Mouse (Mus musculus): Measurements from ENCODE around the gene Myh11. TPM values are rescaled to one million over a fixed set of nuclear protein-coding genes. Genes with fewer than 3 reads are reported as not detected.
A peak's percentile ranks its signal among the peaks of the same experiment; 100 is the strongest.

The Myh11 gene
- total RNA-seq (2021): 10 to 100 TPM; 15.0 to 31.6 TPM
- long read RNA-seq, experiment 1, full-length matches to known transcripts: 1 of 3 reads
- long read RNA-seq, experiment 1, partial matches to known transcripts: 1 of 3 reads
- long read RNA-seq, experiment 1, other reads (novel, unspliced or antisense): 1 of 3 reads
- long read RNA-seq, experiment 2, full-length matches to known transcripts: 1 of 2 reads
- long read RNA-seq, experiment 2, partial matches to known transcripts: 1 of 2 reads
- long read RNA-seq, experiment 2, other reads (novel, unspliced or antisense): 0 of 2 reads

DNA sequence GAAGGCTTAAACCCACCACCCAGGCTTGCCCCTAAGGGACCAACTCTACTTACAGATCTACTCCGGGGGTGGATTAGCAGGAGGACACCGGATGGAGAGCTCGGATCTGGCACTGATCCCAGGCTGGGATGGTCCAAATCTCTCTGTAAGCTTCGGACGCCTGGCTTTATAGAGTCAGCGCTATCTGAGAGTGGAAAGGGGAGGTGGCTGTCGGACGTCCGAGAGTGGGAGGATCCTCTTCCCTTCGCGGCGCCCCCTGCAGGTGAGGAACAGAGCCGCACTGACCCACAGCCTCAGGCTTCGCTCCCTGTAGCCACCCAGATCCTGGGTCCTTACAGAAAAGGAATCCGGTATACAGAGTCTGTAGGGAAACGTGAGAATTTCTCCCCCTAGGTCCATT, at the start of gene Myh11:
Gene Myh11 (minus strand): TSS at position 150 of the 400 bp plus-strand sequence.
- DNase-seq: peak; percentile 66

DNA sequence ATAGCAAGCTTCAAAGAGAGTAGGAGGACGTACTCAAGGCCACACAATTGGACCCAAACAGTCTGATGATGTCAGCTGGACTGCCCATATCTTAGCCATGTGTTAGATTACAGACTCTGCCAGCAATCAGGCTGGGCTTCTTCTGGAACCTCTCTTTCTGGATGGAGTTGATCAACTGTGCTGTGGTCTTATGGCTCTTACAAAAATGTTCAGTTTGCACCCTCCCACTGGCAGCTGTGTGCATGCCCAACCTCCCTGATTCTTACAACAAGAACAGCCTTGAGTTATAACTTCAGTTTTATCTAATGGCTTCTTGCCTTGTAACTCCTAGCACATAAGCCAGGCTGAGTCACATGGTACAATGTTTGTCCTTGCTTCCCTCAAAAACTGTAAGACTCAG, 37.0 kb upstream of the Myh11 start:
- no peak for DNase-seq

DNA sequence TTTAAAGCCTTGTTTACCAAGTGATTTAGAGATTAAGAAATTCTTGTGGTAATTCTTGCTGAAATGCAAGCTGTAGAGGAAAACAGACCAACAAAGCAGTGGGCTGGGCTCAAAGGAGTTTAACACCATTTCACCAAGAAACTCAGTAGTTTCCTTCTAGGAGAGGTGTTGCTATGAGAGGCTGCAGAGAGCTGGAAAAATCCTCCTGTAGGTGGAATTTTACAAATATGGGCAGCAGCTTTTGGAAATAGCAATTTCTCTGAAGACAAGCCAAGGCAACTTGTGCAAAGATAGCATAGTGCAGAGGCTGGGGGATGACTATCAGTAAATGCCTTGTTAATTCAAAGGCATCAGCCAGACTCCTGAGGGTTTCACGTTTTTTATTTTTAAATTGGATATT, 29.3 kb upstream of the Myh11 start:
- DNase-seq: no peak

DNA sequence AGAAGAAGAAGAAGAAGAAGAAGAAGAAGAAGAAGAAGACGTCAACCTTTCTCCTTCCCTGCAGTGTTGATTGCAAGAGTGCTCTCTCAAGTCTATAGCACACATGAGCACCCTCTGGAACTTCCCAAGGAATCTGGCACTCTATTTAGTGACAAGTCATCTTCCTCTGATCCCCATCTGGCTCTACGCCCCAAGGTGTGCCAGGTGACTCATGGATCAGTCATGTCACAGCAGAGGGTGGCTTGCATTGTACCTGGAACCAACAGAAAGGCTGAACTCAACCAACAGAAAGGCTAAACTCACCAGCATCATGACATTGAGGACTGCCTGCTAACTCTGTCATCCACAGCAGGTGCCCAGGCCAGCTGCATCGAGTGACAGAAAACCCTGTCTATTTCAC, 28.5 kb upstream of the Myh11 start:
- DNase-seq: no peak

DNA sequence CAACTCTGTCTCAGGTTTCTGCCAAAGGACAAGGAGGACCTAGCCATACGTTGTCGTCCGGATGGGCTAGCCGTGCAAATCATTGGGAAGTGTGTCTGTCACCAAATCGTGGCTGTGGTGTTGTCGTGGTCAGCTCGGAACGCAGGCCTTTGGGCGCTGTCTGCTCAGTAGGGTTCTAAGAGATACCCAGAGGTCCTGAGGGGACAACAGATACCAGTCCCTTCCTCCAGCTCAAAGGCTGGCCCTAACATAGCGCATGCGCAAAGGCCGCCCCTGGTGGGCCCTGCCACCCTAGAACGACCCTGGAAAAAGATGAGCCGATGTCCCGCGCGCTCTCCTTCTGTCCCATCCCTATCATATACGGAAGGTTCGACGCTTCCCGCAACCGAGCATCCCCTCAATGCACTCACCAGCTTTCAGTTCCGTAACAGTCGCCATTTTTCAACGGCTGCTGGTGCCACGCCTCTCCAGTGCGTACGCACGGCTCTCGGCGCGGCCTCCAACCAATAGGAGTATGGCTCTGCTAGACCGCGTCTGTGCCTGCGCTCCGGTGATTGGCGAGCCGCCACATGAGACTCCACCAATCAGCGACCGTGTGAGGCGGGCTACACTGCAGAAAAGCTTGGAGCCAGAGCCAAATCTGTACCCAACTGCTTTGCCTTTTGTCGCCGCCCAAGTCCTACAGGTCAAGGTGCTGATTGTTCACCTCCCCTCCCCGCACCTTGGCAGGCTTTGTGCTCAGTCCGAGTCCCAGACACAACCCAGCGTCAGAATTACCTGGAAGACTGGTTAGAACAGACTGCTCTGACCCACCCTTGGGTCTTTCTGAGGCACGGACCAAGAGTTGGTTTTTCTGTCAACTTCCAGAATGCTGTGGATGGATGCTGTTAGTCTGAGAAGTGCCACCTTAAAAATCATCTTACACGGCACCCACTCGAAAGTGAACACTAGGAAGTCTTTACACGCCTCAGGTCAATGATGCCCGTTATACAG, 26.0 kb upstream of the Myh11 start, which contains the start of gene Fopnl:
Gene Fopnl (minus strand): TSS at position 522 of the 993 bp plus-strand sequence.
- peak; percentile 98 for DNase-seq

DNA sequence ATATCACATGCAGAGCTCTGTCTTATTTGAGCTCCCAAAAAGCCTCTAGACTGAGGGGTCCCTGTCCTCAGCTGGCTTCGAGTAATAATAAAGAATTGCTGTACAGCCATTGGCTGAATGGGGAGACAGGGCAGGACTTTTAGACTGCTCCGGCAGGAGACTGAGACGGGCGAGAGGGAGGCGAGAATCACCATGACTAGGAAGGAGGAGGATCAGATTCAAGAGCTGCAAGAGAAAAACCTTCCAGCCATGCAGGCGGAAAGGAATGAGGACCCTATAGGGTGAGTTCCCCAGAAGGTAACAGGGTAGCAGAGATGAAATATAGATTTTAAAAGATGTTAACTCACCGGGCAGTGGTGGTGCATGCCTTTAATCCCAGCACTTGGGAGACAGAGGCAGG, 21.7 kb upstream of the Myh11 start:
- DNase-seq: no peak

DNA sequence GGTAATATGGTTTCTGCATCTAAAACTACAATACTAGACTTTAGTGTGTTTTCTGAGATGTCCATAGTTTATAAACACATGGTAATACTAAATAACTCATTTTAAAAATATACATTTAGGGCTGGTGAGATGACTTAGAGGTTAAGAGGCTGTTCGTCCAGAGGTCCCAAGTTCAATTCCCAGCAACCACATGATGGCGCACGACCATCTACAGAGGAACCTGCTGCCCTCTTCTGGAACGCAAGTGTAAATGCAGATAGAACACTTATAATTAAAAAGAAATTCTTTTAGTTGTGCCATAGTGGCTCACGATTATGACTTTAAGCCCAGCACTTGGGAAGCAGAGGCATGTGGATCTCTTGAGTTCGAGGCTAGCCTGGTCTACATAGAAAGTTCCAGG, 20.2 kb upstream of the Myh11 start:
- DNase-seq: no peak

DNA sequence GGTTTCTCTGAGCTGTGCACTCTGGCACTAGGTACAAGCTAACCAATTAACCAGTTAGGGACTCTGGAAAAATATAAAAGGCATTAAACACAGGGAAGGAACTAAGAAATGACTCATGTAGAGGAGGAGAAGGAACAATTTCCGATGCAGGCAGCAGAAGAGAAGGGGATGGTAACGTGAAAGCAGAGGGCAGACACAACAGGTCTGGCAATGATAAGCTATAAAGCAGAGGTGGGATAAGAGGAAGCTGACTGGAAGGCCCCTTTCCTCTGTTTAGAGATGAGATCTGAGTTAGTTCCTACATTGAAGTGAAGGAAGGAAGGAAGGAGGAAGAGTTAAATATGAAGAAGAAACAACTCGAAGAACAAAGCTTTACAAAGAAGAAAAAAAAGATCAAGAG, 18.7 kb upstream of the Myh11 start:
- no peak for DNase-seq

DNA sequence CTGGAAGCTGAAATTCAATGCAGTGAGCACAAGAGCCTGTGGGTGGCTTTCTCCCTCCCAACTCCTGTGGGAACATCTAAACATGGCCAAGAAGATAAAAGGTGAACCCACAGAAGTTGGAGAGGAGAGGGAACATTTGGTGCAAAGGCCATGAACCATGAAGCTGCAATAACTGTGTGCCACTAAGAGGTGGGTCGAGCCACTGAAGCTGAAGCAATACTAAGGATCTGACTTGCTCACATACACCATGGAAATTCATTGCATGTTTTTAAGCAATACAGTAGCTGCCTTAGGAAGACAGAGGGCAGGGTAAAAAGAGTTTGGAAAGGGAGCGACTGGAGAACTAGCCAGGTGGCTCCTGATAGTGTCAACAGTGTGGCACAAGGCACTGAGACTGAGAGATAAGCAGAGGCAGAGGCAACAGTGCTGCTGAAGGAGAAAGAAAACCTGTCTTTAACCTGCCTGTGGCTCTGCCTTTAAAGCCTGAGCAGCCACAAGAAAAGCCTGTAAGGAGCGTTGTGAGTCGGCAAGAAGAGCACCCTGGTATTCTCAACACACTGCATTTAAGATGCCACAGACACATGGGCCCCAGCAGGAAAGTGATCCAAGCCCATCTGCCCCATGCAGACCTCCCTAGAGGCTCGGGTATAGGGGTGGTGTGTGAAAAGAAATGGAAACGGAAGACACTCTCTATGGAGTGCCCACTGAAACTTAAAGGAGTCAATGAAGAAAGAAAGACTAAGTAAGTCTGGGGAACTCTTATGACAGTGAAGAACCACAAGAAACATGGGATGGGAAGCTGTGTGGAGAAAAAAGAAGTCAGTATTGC, 17.3 kb upstream of the Myh11 start:
- DNase-seq: no peak

DNA sequence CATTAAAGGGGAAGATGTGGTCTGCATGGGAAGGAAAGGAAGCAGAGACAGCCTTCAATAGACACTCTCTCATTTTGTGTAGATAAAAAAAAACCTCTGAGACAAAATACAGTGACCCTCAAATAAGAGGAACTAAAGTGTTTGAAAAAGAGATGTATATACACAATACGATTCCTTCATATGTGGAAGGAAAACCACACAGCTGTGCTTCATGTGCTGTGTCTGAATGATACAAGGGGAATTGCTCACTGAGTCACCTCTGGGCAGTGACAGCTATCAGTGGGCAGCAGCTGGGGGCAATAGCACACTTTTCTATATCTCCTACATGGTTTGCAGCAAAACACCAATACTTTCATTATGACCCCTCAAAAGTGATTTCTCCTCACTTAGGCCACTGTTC, 16.2 kb upstream of the Myh11 start:
- no peak for DNase-seq

DNA sequence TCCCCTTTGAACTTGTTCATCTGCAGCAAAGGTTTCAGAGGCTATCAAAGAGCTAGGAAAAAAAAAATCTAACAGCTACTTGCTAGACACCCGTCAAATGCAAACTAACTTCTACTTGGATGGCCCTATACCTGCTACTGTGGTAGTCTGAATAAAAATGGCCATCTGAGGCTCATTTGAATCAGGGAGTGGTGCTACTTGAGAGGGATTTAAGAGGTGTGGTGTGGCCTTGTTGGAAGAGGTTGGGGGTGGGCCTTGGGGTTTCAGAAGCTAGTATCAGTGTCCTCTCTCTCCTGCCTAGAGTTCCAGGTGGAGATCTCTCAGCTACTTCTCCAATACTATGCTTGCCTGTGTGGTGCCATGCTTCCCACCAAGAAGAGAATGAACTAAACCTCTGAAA, 15.3 kb upstream of the Myh11 start:
- no peak for DNase-seq

DNA sequence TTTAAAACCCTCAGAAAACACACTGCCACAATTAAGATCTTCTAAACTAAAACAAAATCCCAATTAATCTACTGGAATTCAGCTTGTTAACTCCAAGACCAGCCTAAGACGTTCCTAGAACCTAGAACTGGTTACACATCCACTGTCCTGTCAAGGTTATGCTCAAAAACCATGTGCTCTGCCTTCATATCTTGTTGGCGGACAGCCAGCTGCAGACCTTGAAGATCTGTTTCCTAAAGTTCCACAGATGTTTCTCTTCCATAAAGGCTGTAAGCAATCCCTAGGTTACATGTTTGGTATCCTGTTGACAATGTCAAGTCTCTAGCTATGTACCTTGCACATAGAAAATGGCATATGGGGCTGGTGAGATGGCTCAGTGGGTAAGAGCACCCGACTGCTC, 13.6 kb upstream of the Myh11 start:
- no peak for DNase-seq

DNA sequence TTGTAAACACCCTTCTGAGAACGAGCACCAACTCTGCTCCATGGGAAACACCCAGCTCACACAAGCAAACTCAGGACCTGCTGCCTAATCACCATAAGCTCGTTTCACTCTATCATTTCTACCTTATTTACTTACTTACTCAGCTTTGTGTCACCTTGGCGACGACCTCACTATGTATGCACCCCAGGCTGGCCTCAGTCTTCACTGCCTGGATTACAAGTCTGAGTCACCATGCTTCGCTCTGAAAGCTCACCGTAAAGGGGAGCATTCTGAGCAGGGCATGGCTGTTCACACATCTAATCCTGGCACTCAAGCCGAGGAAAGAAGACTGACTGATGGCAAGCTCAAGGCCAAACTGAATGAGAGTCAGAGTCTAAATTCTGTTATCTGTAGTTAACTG, 12.5 kb upstream of the Myh11 start:
- no peak for DNase-seq

DNA sequence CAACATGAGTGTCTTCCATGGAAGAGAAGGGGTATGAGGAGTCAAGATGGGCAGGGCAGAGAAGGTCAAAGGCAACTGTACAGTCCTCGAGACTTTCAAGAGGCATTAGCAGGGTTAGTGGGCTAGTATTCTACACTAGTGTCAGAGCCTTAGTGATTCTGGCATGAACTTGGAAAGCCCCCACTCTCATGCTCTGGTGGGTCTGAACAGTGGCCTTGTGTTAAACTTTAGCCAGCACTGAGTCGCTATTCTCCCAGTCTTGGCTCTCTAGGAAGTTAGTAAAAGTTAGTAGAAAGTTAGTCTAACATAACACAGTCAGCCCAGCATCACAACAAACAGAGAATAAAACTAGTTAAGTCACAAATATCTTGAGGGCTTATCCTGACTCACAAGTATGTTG, 12.0 kb upstream of the Myh11 start:
- no peak for DNase-seq

DNA sequence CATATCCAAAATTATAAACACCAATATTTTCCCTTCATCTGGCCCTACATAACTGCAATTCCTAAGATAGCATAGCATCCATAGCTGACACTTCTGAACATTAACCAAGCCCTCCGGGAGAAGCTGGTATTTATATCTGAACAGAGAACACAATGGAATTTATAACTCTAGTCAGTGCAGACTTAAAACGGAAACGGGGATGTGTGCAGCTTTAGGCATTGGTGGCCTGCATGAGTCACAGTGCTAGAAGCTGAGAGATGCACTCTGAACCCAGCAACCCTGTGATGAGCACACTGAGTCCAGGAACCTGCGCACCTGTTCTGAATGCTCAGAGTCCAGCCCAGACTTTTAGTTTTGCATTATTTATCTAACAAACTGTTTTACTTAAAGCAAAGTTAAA, 7.3 kb upstream of the Myh11 start:
- DNase-seq: no peak

DNA sequence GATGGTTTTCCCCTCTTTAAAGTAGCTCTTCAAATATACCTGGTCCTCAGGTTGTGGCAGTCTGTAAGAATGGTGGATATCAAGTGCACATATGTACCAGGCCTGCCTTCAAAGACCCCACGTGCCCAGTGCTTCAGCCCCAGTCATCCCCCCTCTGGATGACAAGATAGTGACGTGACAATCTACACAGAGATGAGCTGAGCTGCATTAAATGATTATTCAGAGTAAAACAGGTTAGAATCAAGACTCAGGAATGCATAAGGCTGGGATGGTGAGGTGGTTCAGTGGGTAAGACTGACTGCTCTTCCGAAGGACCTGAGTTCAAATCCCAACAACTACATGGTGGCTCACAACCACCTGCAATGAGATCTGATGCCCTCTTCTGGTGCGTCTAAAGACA, 6.6 kb upstream of the Myh11 start:
- no peak for DNase-seq

DNA sequence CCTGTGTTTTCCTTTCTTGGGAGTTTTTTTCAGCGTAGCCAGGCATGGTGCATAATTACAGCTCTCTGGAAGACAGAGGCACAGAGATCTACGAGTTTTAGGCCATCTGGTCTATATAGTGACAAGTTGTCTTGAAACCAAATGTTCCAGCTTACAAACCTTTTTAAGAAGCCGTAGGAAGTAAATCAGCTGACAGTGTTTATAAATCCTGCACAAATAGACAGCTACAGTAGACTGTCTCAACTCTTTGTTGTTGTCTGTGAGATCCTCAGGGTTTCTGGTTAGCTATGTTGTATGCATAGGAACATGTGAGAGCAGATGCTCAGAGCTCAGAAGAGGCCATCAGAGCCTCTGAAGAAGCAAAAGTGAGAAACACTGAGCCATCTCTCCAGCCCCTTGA, 6.0 kb upstream of the Myh11 start:
- DNase-seq: no peak

DNA sequence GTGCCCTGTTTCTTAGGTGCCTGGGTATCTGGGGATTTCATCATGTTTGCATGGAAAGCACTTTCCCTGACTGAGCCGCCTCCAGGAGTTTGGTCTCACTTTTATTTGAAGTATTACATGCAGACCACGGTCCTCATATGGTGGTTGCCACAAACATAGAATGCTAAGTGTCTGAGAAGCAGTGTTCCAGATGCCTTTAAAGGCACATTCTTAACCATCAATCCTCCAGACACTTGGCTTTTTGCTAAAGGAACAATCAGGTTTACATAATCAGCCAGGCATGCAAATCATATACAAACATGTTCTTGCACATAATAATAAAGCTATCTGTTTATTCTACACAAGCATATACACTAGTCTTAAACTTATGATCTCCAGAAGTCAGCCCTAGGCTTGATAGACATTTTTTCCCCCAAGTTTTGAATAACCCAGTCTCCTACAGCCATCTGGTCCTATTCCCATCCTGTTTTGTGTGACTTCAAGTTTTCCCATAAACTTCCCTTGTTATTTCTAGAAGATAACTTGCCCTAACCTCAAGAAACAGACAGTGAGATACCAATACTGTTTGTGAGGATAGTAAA, 5.5 kb upstream of the Myh11 start:
- DNase-seq: no peak

DNA sequence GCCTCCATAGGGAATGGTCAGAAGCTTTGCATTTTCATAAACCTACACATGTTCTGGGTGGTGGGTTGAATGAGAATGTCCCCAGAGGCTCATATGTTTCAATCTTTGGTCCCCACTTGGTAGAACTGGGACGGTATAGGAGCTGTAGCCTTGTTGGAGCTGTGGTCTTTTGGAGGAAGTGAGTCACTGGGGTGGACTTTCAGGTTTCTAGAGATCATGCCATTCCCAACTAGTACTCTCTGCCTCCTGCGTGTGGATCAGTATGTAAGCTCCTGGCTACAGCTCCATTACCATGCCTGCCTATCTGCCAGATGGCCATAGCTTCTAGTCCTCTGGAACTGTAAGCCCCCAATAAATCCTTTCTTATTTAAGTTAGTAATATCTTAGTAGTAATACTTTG, 4.1 kb upstream of the Myh11 start:
- no peak for DNase-seq

DNA sequence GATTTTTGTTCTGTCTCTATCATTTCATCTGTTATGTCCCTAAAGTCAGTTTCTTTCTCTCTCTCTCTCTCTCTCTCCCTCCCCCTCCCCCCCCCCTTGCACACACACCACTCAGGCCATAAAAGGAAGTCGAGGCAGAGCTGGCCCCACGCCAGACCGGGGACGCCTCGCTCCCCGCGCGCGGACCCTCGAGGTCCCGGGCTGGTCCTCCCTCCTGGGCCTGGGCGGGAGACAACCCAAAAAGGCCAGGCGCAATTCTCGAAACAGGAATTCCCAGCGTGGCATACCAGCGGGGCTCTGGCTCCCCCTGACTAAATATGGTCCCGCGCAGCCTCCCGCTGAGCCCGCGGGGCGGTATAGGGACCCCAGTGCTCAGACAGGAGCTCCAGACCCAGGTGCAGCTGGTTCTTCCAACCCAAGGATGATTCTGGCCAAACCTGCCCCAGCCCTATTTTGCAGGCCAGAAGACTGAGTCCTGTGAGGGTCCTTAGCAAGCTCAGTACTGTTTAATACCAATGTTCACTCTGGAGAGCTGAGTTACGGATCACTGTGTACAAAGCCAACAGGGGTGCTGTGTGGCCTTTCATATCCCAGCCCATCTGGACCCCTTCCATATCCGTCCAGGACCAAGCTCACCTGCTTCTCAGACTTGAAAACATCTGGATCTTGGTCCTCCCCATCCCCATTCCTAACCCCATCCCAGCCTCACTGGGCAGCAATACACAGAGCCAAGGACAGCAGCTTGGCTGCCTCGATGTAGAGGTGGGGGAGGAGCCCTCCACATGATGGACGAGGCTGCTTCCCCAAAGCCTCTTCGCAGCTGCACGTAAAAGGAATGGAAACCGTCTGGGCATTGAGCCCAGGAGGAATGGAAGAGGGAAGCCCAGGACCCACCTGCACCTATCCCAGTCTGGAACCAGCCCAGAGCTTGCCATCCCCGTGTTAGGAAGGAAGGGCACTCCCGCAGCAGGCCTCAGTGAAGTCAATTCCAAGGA, 1.3 kb upstream of the Myh11 start:
- peak; percentile 18 for DNase-seq

All from gastrocnemius, postnatal 25 days (tissue).